Mouse (Mus musculus) ES-Bruce4 (cell line): ENCODE measurements around the gene Mycbpap.

Experiments
- CTCF ChIP-seq: IDR thresholded peaks from one replicate; pipeline ENCODE4 v1.8.1; 2011; ENCODE audit warnings: low read depth, low read length
- EP300 ChIP-seq: IDR thresholded peaks from 2 replicates; pipeline ENCODE4 v1.6.1; 2011; ENCODE audit warnings: low read depth, low read length; ENCODE audit not compliant: insufficient read depth
- POLR2A ChIP-seq: IDR thresholded peaks from one replicate; pipeline ENCODE4 v1.8.1; 2011; ENCODE audit warnings: low read length; ENCODE audit not compliant: insufficient read depth

DNA sequence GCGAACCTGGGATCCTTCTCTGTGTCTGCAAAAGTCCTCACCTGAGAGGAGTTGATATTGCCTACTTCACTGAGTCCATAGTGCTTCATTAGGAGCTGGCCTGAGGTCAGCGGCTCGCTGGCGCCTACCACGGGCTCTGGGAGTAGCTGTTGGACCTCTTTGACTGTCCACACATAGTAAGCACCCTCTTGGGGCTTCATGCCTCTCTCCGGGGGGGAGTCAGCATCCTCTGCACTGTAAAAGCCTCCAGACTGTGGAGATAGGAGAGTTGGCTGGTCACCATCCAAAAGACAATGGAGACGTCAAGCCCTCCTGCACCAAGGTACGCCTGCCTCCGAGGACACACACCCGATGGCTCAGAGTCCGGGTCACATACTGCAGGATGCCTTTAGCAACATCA lies 38.8 kb downstream of the Mycbpap start:
- TF ChIP-seq CTCF (no peak), EP300 (no peak), POLR2A (no peak)
